ENCODE assay signal across 8 mouse cellular contexts in the genomic region with DNA sequence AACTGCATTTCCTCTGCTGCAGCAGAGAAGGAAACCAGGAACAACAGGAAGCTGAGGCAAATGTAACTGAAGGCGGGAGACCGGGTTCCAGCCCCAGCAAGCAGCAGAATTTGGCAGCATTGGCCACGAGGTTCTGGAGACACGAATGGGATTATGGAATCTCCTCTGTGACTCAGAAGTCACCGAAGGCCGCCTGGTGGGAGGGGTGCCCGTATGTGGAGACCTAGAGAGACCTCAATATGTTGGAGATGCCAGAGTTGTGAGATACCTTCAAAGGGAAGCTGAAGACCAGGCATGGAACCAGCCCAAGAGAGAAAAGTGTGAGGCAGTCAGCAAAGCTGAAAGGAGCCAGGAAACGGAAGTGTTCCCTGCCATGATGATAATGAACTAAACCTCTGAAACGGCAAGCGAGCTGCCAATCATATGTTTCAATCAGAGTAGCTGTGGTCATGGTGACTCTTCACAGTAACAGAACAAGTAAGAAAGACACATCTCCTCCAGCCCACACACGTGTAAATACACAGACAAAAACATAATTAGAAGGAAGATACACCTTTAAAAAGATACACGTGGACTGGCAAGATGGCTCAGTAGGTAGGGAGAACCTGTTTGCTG. TPM values are rescaled to one million over a fixed set of nuclear protein-coding genes. Genes with fewer than 3 reads are reported as not detected.
DNase-seq lines count a peak whose midpoint lies in the region; TF ChIP-seq lines count a peak whose summit lies in the region.

No protein-coding gene starts in this region.

- H3K4me3 ChIP-seq in CH12.LX (replicated peaks in 1 of 3; ENCODE audit: low read depth in 2 of 3, low read length in 2 of 3, poor library complexity in 1 of 3): peak overlapping the region in 1 of 3 experiments; percentile 61

- peak overlapping the region; percentile 39 for H3K4me2 ChIP-seq in CH12.LX (ENCODE audit: insufficient read depth, low read depth, poor library complexity, severe bottlenecking)

- TF ChIP-seq CTCF in CH12.LX (conservative IDR thresholded peaks at IDR 0.05 in 1 of 2, IDR thresholded peaks at IDR 0.05 in 1 of 2; ENCODE audit: low read depth in 2 of 2, low read length in 2 of 2): no peak

- H3K9ac ChIP-seq in CH12.LX (ENCODE audit: insufficient read depth, low read depth): no peak overlapping the region; the same call in 1 of the 2 replicates

- dilution Hi-C loops in CH12.LX (cut with MboI; ENCODE audit: extremely low pct_ligation_motif_present, extremely low pct_unique_long_range_greater_than_20kb, low sequenced_read_pairs): no loop called here

- H3K27ac ChIP-seq in CH12.LX (ENCODE audit: insufficient read depth, low read depth): no peak overlapping the region

- TF ChIP-seq POLR2A in CH12.LX (IDR thresholded peaks at IDR 0.05; ENCODE audit: low read depth, low read length): no peak

- in situ Hi-C loops in CH12.LX (cut with MboI; ENCODE audit: low pct_ligation_motif_present, low pct_unique_long_range_greater_than_20kb, low sequenced_read_pairs): loop anchor here (10.0 kb wide), 1 partner anchor 89 kb away; a partner anchor contains a TSS

- H3K4me1 ChIP-seq in CH12.LX (ENCODE audit: control insufficient read depth in 1 of 2, insufficient read depth in 2 of 2): peaks cover 0 to 10% of the 10 kb centered on the region in 2 experiments; a peak in 1 of 4 replicates

- peaks cover 64% of the 10 kb centered on the region for H3K79me2 ChIP-seq in CH12.LX (replicated peaks; ENCODE audit: control insufficient read depth, extremely low read depth, insufficient read depth, poor library complexity, severe bottlenecking)

- intact Hi-C loops in heart, postnatal 25 days (cut with DNase I): loop anchor here (5.0 kb wide), 1 partner anchor 86 kb away; a partner anchor contains a TSS

- TF ChIP-seq EP300 in CH12.LX (IDR thresholded peaks at IDR 0.05; ENCODE audit: low read length): no peak

- peak; percentile 89 for DNase-seq in heart, adult 11 months
- no peak for DNase-seq in heart, postnatal 25 days (ENCODE audit: low spot score)
- DNase-seq in CH12.LX (ENCODE audit: extremely low read depth): peak; percentile 30
- peak; percentile 8 to 14 for DNase-seq in cerebellum, postnatal 14 days
- peak; percentile 14 for DNase-seq in heart, postnatal 4 days
- peak; percentile 4 for DNase-seq in lung, postnatal 14 days
- no peak for DNase-seq in yolk sac, embryonic 10.5 days (ENCODE audit: low spot score)
- DNase-seq in embryo, embryonic 9.5 days (ENCODE audit: extremely low spot score): no peak

- H3K27me3 ChIP-seq in CH12.LX (replicated peaks): no peaks in the 10 kb centered on the region

- peaks cover 0 to 14% of the 10 kb centered on the region in 2 experiments for H3K36me3 ChIP-seq in CH12.LX (replicated peaks in 1 of 2; ENCODE audit: control insufficient read depth in 1 of 2, insufficient read depth in 1 of 2, low read length in 1 of 2)

- H3K9me3 ChIP-seq in CH12.LX (replicated peaks; ENCODE audit: low read length): no peaks in the 10 kb centered on the region

- no peak for TF ChIP-seq RAD21 in CH12.LX (IDR thresholded peaks at IDR 0.05; ENCODE audit: low read depth, low read length)

TF ChIP-seq in CH12.LX, 34 proteins besides CTCF, POLR2A, EP300 and RAD21:
- no peak for TF ChIP-seq ZKSCAN1 (IDR thresholded peaks at IDR 0.05; ENCODE audit: borderline replicate concordance, low read depth, low read length)
- TF ChIP-seq ETS1 (conservative IDR thresholded peaks at IDR 0.05; ENCODE audit: low read depth, low read length): no peak
- no peak for TF ChIP-seq CHD1 (IDR thresholded peaks at IDR 0.05; ENCODE audit: low read depth, low read length)
- peak; percentile 50; the same call in 1 of the 2 replicates for TF ChIP-seq MXI1 (IDR thresholded peaks at IDR 0.05; ENCODE audit: low read depth, low read length)
- TF ChIP-seq NELFE (IDR thresholded peaks at IDR 0.05; ENCODE audit: low read depth, low read length): no peak
- no peak for TF ChIP-seq JUND (conservative IDR thresholded peaks at IDR 0.05; ENCODE audit: low read depth, low read length)
- TF ChIP-seq RCOR1 (conservative IDR thresholded peaks at IDR 0.05; ENCODE audit: low read depth, low read length): no peak
- TF ChIP-seq CHD2 (IDR thresholded peaks at IDR 0.05; ENCODE audit: low read length): no peak
- peak; percentile 43 for TF ChIP-seq MAX (IDR thresholded peaks at IDR 0.05; ENCODE audit: low read length)
- no peak for TF ChIP-seq E2F4 (IDR thresholded peaks at IDR 0.05; ENCODE audit: insufficient replicate concordance, low read depth, low read length)
- no peak for TF ChIP-seq ZMIZ1 (IDR thresholded peaks at IDR 0.05; ENCODE audit: low read depth, low read length)
- TF ChIP-seq USF2 (conservative IDR thresholded peaks at IDR 0.05; ENCODE audit: low read depth, low read length): no peak
- TF ChIP-seq MYC (IDR thresholded peaks at IDR 0.05; ENCODE audit: low read depth, low read length): 0 out of 2 replicates have a peak, but pooled peaks have one; percentile 44
- no peak for TF ChIP-seq ELF1 (IDR thresholded peaks at IDR 0.05; ENCODE audit: low read depth, low read length)
- TF ChIP-seq ZC3H11A (IDR thresholded peaks at IDR 0.05; ENCODE audit: low read depth, low read length): no peak

RNA-seq across cellular contexts. Expression of a gene that starts 3.0 kb away (rescaled TPM):
- total RNA-seq in heart, postnatal 25 days (2021): 10 to 100 TPM; 63.9 to 73.3 TPM
- total RNA-seq in CH12.LX (2012; rRNA removed) (64.3 and 67.1 TPM in 2 replicates), CH12.LX (2014; rRNA removed) (64.9 and 72.4 TPM in 2 replicates)
- polyA plus RNA-seq in CH12.LX (2012; ENCODE audit: insufficient read length, low read depth): 83.6 and 87.5 TPM in 2 replicates
- total RNA-seq in heart, postnatal 4 days (2021): 100 to 1,000 TPM; 121 to 122 TPM

Comparison
In these comparisons a context has a peak if more than half of its experiments do, and no peak if none do; other contexts are left out.
1. DNase-seq: peak in heart, adult 11 months (single experiment), CH12.LX (single experiment), cerebellum, postnatal 14 days (2 of 2), heart, postnatal 4 days (single experiment) and lung, postnatal 14 days (single experiment); none in heart, postnatal 25 days (single experiment), yolk sac, embryonic 10.5 days (single experiment) and embryo, embryonic 9.5 days (single experiment).